Mouse (Mus musculus) kidney, adult 9 months (tissue): ENCODE measurements at regions not wholly inside any gene's neighbourhood (a gene's known extent, or its start where the extent isn't known, plus 50 kb on each side); places are given as distances from the start of the nearest gene placed in this dataset.

Source experiments
- DNase-seq: peaks from one replicate; pipeline ENCODE4 v3.0.0; 2022

DNA sequence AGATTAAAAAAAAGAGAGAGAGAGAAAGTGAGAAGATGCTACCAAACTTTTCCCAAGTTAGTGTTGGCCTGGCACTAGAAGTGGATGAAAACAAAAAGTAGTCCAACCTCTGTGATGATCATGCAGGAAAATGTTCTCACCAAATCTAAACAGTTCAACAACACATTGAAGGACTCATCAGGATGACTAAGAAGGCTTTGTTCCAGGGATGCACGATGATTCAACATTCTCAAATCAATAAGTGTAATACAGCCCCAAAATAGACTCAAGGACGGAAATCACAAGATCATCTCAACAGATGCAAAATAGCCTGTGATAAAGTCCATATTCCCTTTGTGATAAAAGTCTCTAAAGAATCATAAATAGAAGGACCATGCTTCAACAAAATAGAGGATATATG is 106.3 kb downstream of the Cysltr2 start:
- no peak for DNase-seq

DNA sequence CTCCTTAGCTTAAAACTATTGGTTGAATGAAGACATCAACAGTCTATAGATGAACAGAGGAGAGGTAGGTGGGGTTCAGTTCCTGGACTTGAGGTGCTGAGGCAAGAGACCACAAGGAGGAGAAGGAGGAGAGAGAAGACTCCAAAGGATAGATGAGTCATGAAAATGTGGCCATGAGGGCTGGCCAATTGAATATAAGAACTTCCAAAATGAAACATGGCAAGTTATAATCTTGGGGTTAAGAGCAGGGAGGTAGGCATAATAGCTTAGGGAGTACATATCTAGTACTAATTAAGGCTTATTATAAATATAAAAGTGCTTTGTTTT is 109.9 kb downstream of the Cysltr2 start:
- no peak for DNase-seq

DNA sequence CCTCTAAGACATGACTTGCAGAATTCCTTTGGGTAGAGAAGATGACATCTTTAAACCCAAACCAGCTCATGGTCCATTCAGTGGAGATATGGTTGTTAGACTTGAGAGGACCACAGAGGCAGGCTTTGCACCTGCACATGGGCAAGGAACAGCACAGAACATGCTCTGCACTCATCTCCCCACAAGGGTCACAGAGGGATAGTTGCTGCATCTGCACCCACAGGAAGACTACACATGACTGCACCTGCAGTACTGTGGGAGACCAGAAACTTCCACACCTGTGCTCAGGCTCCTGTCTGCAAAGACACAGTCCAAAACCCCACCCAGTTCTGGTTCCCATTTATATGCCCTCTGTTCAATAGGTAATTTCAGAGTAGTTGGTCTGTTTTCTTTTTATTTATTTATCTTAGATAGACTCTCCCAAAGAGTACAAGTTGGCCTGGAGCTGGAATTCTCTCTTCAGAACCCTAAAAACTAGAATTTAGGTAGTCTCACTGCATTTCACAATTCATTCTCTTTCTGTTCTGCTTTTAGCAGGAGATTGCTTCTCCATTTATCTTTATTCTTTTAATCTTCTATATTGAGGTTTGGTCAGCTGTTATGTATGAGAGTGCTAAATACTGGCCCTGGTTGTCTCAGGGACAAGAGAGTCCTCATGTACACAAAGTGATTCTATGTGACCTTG is 110.4 kb downstream of the Cysltr2 start:
- DNase-seq = no peak

GRCm38 (mm10) chr14:72933598-72933997 is 115.3 kb downstream of the Cysltr2 start:
- DNase-seq = no peak

DNA sequence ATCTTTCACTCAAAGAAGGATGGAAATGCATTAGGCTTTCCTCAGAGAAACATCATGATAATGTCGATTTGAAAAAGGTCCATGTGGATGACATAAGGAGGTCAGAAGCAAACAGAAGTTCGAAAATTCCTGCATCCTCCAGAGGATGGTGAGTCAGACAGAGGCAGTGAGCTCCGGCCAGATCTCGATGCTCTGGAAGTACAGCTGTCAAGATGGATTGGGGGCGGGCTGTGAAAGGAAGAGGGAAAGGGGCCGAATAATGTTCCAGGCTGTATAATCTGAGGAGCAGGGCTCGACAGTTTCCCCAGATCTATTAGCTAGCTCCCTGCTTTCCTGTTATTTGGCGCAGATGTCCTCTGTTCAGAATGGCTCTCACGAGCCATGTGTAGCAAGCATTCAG is 116.6 kb downstream of the Cysltr2 start:
- no peak for DNase-seq

DNA sequence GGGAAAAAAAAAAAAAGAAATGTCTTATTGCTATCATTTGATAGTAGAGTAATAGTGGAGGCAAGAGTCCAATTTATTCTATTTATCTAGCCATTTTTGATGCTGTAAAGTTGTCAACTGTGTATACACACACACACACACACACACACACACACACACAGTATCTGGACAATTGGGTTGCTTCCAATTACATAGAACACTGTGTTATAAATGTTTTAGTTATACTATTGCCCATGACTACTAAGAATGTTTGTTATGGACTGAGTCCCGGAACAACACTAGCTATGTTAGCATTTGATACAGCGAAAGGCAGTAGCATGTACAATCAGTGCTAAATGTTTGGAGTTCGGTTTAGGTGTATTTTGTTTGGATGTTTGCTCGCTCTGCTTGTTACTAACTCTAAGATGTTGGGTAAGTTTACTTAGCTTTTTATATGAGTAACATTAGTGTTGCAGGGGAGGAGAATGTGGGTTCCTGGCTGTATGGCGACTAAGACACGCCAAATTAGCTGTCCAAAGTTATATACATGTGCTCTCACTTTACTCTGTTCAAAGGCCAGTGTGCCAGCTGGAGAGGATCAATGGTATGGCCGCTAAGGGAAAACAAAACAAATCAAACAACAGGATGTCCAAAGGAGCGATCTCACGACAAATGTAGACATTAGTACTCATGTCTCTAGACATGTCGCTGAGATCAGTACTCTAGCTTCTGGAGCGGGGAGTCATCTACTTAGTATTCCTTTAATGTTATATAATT is 147.6 kb downstream of the Cysltr2 start:
- no peak for DNase-seq

DNA sequence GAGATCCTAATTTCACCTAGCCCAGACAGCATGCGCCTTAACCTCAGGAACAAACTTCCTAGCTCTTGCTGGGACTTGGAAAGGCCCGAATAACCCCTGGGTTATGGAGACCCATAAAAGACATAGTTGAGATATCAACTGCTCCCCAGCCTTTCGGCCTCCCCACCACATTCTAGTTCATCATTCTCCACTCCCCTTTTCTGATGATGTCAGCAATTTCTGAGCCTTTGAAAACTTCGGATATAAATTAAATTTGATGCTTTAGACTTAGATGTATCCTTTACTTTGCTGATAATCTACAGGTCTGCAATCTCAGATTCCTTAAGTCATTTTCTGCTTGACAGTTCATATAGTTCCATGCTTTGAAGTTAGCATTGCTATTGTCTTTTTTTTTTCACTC is 149.3 kb downstream of the Cysltr2 start:
- DNase-seq = no peak

DNA sequence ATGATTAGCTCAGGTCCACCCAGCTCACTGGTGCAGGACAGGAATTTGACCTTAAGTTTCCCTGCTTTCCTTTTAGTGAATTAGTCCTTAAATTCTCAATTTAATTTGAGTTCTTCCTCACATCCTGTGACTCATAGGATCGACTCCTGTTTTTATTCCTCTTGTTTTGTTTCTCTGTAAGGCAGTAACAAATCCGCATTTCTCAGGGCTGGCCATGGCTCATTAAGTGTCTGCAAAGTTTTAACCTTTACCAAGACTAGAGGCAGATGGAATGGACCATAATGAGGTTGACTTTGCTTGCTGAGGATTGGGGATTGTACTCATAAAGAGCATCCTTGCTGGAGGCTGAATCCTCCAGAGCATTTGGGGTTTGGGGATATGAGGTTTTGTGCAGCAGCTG is 156.6 kb downstream of the Cysltr2 start:
- no peak for DNase-seq

DNA sequence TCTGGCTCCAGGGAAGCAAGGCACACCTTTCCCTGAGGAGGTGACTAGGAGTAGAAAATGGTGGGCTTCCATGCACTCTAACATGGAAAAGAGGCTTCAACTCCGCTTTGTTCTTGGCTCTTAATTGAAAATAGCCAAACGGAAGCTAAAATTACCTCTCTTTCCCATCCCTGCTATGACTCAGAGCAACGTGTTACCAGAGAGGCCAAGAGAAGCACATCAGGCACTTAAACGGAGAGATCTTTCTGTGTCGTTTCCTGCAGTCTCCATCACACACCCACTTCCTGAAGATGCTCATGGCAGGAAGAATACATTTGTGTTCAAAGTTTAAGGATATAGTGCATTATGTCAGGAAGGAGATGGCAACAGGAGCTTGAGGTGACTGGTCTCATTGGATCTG is 159.3 kb downstream of the Cysltr2 start:
- no peak for DNase-seq

DNA sequence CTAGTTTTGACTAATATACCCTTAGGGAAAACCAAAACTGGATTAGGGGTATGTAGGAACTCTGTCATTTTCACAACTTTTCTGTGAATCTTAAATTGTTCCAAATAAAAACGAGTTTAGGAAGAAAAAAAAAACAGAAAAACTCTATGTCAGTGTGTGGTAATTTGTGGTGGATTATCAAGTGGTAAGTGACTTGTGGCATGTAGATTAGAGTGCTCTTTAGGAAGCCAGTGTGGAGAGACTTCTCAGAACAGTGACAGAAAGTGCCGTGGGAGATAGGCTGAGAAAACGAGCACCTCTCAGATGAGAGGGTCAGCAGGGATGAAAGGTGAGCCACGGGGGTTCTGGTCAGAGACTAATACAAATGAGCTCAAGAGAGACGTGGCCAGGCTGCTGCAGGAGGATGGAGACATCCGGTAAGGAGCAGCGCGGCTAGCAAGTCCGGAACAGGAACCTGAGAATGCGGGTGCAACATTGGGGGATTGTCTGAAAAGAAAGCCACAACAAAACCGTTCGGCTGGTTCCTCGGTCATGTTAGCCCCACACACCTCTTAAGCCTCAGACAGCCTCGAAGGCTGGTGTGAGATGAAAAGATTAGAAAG is 161.3 kb downstream of the Cysltr2 start:
- DNase-seq = no peak

DNA sequence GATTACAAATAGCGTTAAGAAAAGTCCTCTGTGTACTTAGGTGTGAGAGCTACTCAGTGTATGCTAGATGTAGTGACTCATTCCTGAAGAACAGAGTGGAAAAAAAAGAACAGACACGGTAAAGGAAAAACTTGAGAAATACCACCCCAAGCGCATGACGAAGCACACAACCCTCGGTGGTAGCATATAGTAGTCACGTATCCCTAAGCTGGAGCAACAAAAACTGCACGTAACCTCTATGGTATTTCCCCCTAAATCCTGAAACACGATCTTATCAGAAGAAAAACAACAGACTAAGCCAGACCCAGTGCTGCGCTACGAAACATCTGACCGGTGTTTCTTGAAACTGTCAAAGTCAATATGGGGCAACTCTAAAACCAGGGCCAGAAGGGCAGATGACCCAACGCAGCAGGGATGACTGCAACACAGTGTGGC is 162.0 kb downstream of the Cysltr2 start:
- DNase-seq = no peak

GRCm38 (mm10) chr14:72885824-72886223 is 163.1 kb downstream of the Cysltr2 start:
- no peak for DNase-seq

DNA sequence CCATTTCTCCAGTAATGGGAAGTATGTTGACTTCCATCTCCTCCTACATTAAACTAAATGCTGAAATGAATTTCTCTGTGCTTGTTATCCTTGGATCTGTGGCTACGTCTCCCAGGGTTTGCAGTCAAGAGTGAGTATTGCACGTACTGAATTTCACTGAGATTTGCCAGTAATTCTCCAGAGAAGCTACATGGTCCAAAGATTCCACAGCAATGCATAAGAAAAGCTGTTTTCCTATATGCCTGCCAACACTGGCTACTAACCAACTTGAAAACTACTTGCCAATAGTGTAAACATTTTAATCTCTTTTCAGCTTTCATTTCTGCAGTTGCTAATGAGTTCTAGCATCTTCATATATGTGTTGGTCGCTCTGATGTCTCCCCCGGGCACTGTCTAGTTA is 164.4 kb downstream of the Cysltr2 start:
- no peak for DNase-seq

GRCm38 (mm10) chr14:72877132-72877531 is 167.3 kb upstream of the Fndc3a start:
- DNase-seq = no peak

GRCm38 (mm10) chr14:72873494-72873893 is 163.7 kb upstream of the Fndc3a start:
- no peak for DNase-seq

GRCm38 (mm10) chr14:72869188-72869749 is 159.5 kb upstream of the Fndc3a start:
- DNase-seq = no peak

DNA sequence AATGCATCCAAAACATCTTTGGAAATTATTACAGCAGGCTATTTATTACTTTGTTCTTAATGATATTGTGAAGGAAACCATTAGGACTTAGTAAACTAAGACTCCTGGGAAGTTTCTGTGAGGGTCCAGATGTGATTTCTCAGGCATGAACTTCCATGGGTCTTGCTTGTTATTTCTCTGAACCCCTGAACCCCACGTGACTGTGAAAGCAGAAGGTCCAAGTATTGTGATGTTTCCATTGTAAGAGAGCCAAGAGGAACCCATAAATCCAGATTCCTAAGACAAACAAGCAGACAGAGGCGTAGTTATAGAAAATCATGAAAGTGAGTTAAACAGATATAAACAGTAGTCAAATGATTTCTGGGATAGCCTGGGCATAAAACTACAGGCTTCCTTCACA is 157.1 kb upstream of the Fndc3a start:
- DNase-seq = peak; percentile 56

DNA sequence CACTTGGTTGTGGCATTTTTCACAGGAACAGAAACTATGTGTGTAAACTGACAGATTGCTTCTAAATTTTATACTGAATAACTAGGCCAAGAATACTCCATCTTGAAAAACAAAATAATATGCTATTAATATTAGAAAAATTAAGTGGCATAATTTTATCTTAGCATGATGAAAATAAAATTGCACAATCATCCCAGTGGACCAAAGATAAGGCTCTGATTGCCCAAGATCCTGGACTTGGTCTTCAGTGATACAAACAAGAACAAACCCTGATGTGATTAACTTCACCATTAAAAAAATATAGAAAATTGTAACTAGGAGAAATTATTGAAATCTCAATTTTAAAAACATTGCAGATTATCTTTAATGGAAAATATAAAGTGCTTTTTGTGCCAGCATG is 155.7 kb upstream of the Fndc3a start:
- no peak for DNase-seq

- DNase-seq = no peak
Observed at GRCm38 (mm10) chr14:72864792-72865191, 155.0 kb upstream of the Fndc3a start.

DNA sequence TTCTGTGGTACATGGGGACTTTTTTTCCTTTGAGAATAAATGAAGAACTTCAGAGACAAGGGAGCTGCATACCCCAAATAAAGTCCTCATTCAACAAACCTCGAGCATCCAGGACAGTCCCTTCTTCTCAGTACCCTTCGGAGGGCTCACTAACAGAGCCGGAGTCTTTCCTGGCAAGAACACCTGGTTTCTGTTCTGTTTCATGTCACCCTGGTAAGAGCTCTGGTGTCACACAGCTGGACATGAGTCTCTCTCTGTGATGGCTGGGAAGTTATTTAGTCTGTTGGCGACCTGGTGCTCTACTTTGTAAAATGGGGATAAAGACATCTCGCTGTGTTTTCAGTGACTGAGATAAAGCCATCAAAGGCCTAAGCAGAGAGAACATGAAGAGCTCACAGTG is 154.3 kb upstream of the Fndc3a start:
- DNase-seq = no peak

GRCm38 (mm10) chr14:72862806-72863526 is 153.2 kb upstream of the Fndc3a start:
- DNase-seq = no peak

DNA sequence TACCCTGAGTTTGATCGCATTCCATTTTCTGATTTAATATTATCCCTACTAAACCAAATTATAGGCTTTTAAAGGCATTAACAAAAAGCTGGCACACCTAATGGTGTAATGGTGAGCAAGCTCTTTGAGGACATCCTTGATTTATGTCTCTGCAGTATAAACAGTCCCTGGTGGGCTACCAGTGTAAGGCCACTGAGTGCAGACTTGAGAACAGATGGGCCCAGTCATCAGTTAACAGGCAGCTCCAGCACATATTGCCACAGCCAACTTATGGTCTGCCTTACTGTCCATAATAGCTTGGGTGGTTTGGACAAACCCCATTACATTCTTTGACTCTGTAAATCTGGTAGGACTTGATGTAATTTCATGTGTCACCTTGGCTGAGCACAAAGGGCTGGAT is 144.4 kb upstream of the Fndc3a start:
- no peak for DNase-seq

- no peak for DNase-seq
Observed at GRCm38 (mm10) chr14:72853104-72853503, 143.3 kb upstream of the Fndc3a start.
